Mouse (Mus musculus): ENCODE measurements around the gene Ugt1a6a. TPM values are rescaled to one million over a fixed set of nuclear protein-coding genes. Genes with fewer than 3 reads are reported as not detected.
"Not testable (repeated sequence)": the region's sequence is repeated elsewhere in the genome, so short reads cannot be mapped to it uniquely, and the experiment has no call there.

Gene Ugt1a6a
- polyA plus RNA-seq, 1 experiment from 2014 or later = 6.7 TPM

- H3K4me1 ChIP-seq (ENCODE audit: insufficient read depth, low read length) = no peaks in the 10 kb centered on the region
Measured at GRCm38 (mm10) chr1:88217576-88217975, 83.0 kb downstream of the Ugt1a6a start.

GRCm38 (mm10) chr1:88218051-88218450 is 83.4 kb downstream of the Ugt1a6a start:
- peaks cover 45% of the 10 kb centered on the region for H3K9me3 ChIP-seq (ENCODE audit: low read length)
- 74% methylated on average over 9 of the region's 9 CpGs for WGBS
- H3K9ac ChIP-seq (replicated peaks; ENCODE audit: low read length) = no peak overlapping the region
- no peak overlapping the region for H3K4me3 ChIP-seq (ENCODE audit: low read length)
- ATAC-seq (ENCODE audit: low FRiP score, low TSS enrichment) = no peak
- no peaks in the 10 kb centered on the region for H3K27me3 ChIP-seq (ENCODE audit: insufficient read depth, low read length)
- H3K36me3 ChIP-seq (ENCODE audit: insufficient read depth, low read length) = no peaks in the 10 kb centered on the region
- no peaks in the 10 kb centered on the region for H3K4me1 ChIP-seq (ENCODE audit: insufficient read depth, low read length)
- no peak overlapping the region for H3K27ac ChIP-seq (ENCODE audit: low read length)
- H3K4me2 ChIP-seq (replicated peaks; ENCODE audit: low read depth, low read length) = no peak overlapping the region

More at GRCm38 (mm10) chr1:88217576-88217975, 83.0 kb downstream of the Ugt1a6a start:
- ATAC-seq (ENCODE audit: low FRiP score, low TSS enrichment) = no peak
- Histone ChIP-seq H3K9me3 (ENCODE audit: low read length) (peaks cover 50% of the 10 kb centered on the region), H3K27me3 (ENCODE audit: insufficient read depth, low read length) (no peaks in the 10 kb centered on the region), H3K4me2 (replicated peaks; ENCODE audit: low read depth, low read length) (no peak overlapping the region), H3K36me3 (ENCODE audit: insufficient read depth, low read length) (no peaks in the 10 kb centered on the region), H3K9ac (replicated peaks; ENCODE audit: low read length) (no peak overlapping the region), H3K4me3 (ENCODE audit: low read length) (no peak overlapping the region), H3K27ac (ENCODE audit: low read length) (no peak overlapping the region)
- WGBS = 39% methylated on average over 3 of the region's 3 CpGs

- Histone ChIP-seq H3K36me3 (ENCODE audit: insufficient read depth, low read length) (no peaks in the 10 kb centered on the region), H3K4me1 (ENCODE audit: insufficient read depth, low read length) (no peaks in the 10 kb centered on the region), H3K9ac (replicated peaks; ENCODE audit: low read length) (no peak overlapping the region), H3K4me2 (replicated peaks; ENCODE audit: low read depth, low read length) (no peak overlapping the region), H3K27ac (ENCODE audit: low read length) (no peak overlapping the region), H3K9me3 (ENCODE audit: low read length) (peaks cover 39% of the 10 kb centered on the region), H3K4me3 (ENCODE audit: low read length) (no peak overlapping the region), H3K27me3 (ENCODE audit: insufficient read depth, low read length) (no peaks in the 10 kb centered on the region)
- 50% methylated on average over 4 of the region's 4 CpGs for WGBS
- ATAC-seq (ENCODE audit: low FRiP score, low TSS enrichment) = no peak
Measured at GRCm38 (mm10) chr1:88218591-88218990, 84.0 kb downstream of the Ugt1a6a start.

- H3K4me1 ChIP-seq (ENCODE audit: insufficient read depth, low read length) = no peaks in the 10 kb centered on the region
- H3K36me3 ChIP-seq (ENCODE audit: insufficient read depth, low read length) = no peaks in the 10 kb centered on the region
- no peak for ATAC-seq (ENCODE audit: low FRiP score, low TSS enrichment)
- no peak overlapping the region for H3K4me2 ChIP-seq (replicated peaks; ENCODE audit: low read depth, low read length)
- H3K9ac ChIP-seq (replicated peaks; ENCODE audit: low read length) = no peak overlapping the region
- 20% methylated on average over 1 of the region's 1 CpGs for WGBS
- peaks cover 35% of the 10 kb centered on the region for H3K9me3 ChIP-seq (ENCODE audit: low read length)
- H3K27ac ChIP-seq (ENCODE audit: low read length) = no peak overlapping the region
- no peak overlapping the region for H3K4me3 ChIP-seq (ENCODE audit: low read length)
- H3K27me3 ChIP-seq (ENCODE audit: insufficient read depth, low read length) = no peaks in the 10 kb centered on the region
Measured at GRCm38 (mm10) chr1:88219054-88219453, 84.4 kb downstream of the Ugt1a6a start.

- H3K4me1 ChIP-seq (ENCODE audit: insufficient read depth, low read length) = no peaks in the 10 kb centered on the region
- no peaks in the 10 kb centered on the region for H3K36me3 ChIP-seq (ENCODE audit: insufficient read depth, low read length)
- no peak for ATAC-seq (ENCODE audit: low FRiP score, low TSS enrichment)
- no peaks in the 10 kb centered on the region for H3K27me3 ChIP-seq (ENCODE audit: insufficient read depth, low read length)
- no peak overlapping the region for H3K4me3 ChIP-seq (ENCODE audit: low read length)
- H3K4me2 ChIP-seq (replicated peaks; ENCODE audit: low read depth, low read length) = no peak overlapping the region
- H3K9ac ChIP-seq (replicated peaks; ENCODE audit: low read length) = no peak overlapping the region
- H3K27ac ChIP-seq (ENCODE audit: low read length) = no peak overlapping the region
- H3K9me3 ChIP-seq (ENCODE audit: low read length) = peaks cover 26% of the 10 kb centered on the region
Measured at GRCm38 (mm10) chr1:88220336-88220735, 85.7 kb downstream of the Ugt1a6a start.

GRCm38 (mm10) chr1:88222216-88222615 is 87.6 kb downstream of the Ugt1a6a start:
- Histone ChIP-seq H3K4me1 (ENCODE audit: insufficient read depth, low read length) (no peaks in the 10 kb centered on the region), H3K9ac (replicated peaks; ENCODE audit: low read length) (no peak overlapping the region), H3K27ac (ENCODE audit: low read length) (no peak overlapping the region), H3K27me3 (ENCODE audit: insufficient read depth, low read length) (no peaks in the 10 kb centered on the region), H3K4me3 (ENCODE audit: low read length) (no peak overlapping the region), H3K4me2 (replicated peaks; ENCODE audit: low read depth, low read length) (no peak overlapping the region), H3K36me3 (ENCODE audit: insufficient read depth, low read length) (no peaks in the 10 kb centered on the region), H3K9me3 (ENCODE audit: low read length) (peaks cover 28% of the 10 kb centered on the region)
- no peak for ATAC-seq (ENCODE audit: low FRiP score, low TSS enrichment)
- WGBS = 52% methylated on average over 2 of the region's 2 CpGs

- H3K27ac ChIP-seq (ENCODE audit: low read length); H3K4me3 ChIP-seq (ENCODE audit: low read length); H3K27me3 ChIP-seq (ENCODE audit: insufficient read depth, low read length); H3K4me1 ChIP-seq (ENCODE audit: insufficient read depth, low read length); H3K9ac ChIP-seq (replicated peaks; ENCODE audit: low read length); H3K36me3 ChIP-seq (ENCODE audit: insufficient read depth, low read length); H3K4me2 ChIP-seq (replicated peaks; ENCODE audit: low read depth, low read length); ATAC-seq (ENCODE audit: low FRiP score, low TSS enrichment): not testable (repeated sequence)
- peaks cover 31% of the 10 kb centered on the region for H3K9me3 ChIP-seq (ENCODE audit: low read length)
Measured at GRCm38 (mm10) chr1:88223011-88223515, 88.5 kb downstream of the Ugt1a6a start.

- 52% methylated on average over 1 of the region's 1 CpGs for WGBS
- Histone ChIP-seq H3K9ac (replicated peaks; ENCODE audit: low read length) (no peak overlapping the region), H3K4me2 (replicated peaks; ENCODE audit: low read depth, low read length) (no peak overlapping the region), H3K9me3 (ENCODE audit: low read length) (peaks cover 37% of the 10 kb centered on the region), H3K27me3 (ENCODE audit: insufficient read depth, low read length) (no peaks in the 10 kb centered on the region), H3K27ac (ENCODE audit: low read length) (no peak overlapping the region), H3K36me3 (ENCODE audit: insufficient read depth, low read length) (no peaks in the 10 kb centered on the region), H3K4me3 (ENCODE audit: low read length) (no peak overlapping the region), H3K4me1 (ENCODE audit: insufficient read depth, low read length) (no peaks in the 10 kb centered on the region)
- no peak for ATAC-seq (ENCODE audit: low FRiP score, low TSS enrichment)
Measured at GRCm38 (mm10) chr1:88223591-88223990, 89.0 kb downstream of the Ugt1a6a start.

- H3K9ac ChIP-seq (replicated peaks; ENCODE audit: low read length) = no peak overlapping the region
- WGBS = 72% methylated on average over 2 of the region's 2 CpGs
- no peak overlapping the region for H3K4me2 ChIP-seq (replicated peaks; ENCODE audit: low read depth, low read length)
- H3K27ac ChIP-seq (ENCODE audit: low read length) = no peak overlapping the region
- ATAC-seq (ENCODE audit: low FRiP score, low TSS enrichment) = no peak
- no peaks in the 10 kb centered on the region for H3K36me3 ChIP-seq (ENCODE audit: insufficient read depth, low read length)
- no peak overlapping the region for H3K4me3 ChIP-seq (ENCODE audit: low read length)
- no peaks in the 10 kb centered on the region for H3K27me3 ChIP-seq (ENCODE audit: insufficient read depth, low read length)
- peaks cover 43% of the 10 kb centered on the region for H3K9me3 ChIP-seq (ENCODE audit: low read length)
- H3K4me1 ChIP-seq (ENCODE audit: insufficient read depth, low read length) = no peaks in the 10 kb centered on the region
Measured at GRCm38 (mm10) chr1:88224029-88224776, 89.6 kb downstream of the Ugt1a6a start.

GRCm38 (mm10) chr1:88225301-88225700 is 90.7 kb downstream of the Ugt1a6a start:
- H3K4me1 ChIP-seq (ENCODE audit: insufficient read depth, low read length); H3K9ac ChIP-seq (replicated peaks; ENCODE audit: low read length); H3K27me3 ChIP-seq (ENCODE audit: insufficient read depth, low read length); H3K27ac ChIP-seq (ENCODE audit: low read length); H3K4me3 ChIP-seq (ENCODE audit: low read length); H3K36me3 ChIP-seq (ENCODE audit: insufficient read depth, low read length); ATAC-seq (ENCODE audit: low FRiP score, low TSS enrichment); H3K4me2 ChIP-seq (replicated peaks; ENCODE audit: low read depth, low read length): not testable (repeated sequence)
- peaks cover 54% of the 10 kb centered on the region for H3K9me3 ChIP-seq (ENCODE audit: low read length)
- WGBS = 36% methylated on average over 2 of the region's 2 CpGs
